Mouse (Mus musculus) left cerebral cortex, adult 8-10 months (tissue): ENCODE data around the gene Ints1. TPM values are rescaled to one million over a fixed set of nuclear protein-coding genes. Genes with fewer than 3 reads are reported as not detected.

Experiments
- DNase-seq, 2 experiments: peaks; one replicate each; pipeline ENCODE4 v3.0.0; 2022; ENCODE audit warnings: low spot score in 2 of 2
- total RNA-seq, 4 experiments: library from RNA; stranded (reverse); gene quantifications; 2 replicates each; pipeline ENCODE4 v1.2.4; 2022

Ints1 gene
- total RNA-seq, 4 experiments from 2014 or later = 97.1 to 104 (median 99.7) TPM

DNA sequence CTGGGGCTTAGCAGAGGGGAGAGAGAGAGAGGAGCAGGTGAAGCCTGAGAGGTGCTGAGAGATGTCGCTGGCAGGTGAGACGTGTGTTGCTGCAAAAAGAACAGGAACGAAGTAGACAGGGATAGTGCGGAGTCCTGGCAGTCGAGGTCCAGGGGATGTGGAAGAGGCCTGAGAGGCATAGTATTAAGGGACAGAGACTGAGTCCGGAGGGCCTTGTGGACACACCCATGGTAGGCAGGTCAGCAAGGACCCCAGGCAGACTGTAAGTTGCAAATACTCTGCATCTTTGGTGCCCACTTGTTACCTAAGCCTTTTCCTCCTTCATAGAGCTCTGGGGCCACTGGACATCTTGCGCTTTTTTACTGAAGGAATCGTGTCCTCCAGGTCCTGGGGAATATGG lies 25.8 kb upstream of the Ints1 start:
- DNase-seq = no peak

DNA sequence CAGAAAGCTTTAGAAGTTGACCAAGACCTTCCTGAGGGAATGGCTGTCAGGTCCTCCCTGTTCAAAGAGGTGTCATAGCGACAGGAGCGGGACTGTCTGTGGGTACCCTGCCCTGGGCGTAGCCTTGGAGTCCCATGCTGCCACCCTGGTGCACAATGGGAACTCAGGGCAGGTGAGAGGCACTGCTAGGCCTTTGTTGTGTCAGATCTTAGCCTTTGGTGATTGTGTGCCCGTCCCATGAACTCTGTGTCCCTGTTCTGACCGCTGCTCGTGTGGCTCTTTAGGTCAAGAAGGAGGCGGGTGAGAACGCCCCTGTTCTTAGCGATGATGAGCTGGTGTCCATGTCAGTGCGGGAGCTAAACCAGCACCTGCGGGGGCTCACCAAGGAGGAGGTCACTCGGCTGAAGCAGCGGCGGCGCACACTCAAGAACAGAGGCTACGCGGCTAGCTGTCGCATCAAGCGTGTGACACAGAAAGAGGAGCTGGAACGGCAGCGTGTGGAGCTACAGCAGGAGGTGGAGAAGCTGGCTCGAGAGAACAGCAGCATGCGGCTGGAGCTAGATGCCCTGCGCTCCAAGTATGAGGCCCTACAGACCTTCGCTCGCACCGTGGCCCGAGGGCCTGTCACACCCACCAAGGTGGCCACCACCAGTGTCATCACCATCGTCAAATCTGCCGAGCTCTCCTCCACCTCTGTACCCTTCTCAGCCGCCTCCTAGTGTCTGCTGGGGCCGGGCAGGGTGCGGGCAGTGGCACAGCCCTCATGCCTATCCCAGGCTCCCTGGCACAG lies 24.5 kb upstream of the Ints1 start:
- no peak for DNase-seq

DNA sequence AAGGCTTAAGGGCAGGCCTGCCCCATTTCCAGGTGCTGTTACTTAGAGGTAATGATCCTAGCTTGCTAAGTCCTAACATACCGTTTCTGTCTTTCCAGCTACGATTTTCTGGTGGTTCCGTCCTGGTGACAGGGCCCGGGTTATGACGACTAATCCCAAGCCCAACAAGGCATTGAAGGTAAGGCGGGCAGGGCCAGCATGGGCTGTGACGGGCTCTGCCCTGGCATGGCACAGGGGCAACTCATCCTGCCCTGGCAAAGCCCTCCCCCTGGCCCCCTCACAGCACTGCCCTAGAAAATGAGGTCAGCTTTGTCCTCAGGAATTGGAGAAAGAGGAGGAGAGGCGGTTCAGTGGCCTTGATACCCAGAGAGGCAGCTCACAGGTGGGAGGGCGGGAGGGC lies 23.6 kb upstream of the Ints1 start:
- no peak for DNase-seq

DNA sequence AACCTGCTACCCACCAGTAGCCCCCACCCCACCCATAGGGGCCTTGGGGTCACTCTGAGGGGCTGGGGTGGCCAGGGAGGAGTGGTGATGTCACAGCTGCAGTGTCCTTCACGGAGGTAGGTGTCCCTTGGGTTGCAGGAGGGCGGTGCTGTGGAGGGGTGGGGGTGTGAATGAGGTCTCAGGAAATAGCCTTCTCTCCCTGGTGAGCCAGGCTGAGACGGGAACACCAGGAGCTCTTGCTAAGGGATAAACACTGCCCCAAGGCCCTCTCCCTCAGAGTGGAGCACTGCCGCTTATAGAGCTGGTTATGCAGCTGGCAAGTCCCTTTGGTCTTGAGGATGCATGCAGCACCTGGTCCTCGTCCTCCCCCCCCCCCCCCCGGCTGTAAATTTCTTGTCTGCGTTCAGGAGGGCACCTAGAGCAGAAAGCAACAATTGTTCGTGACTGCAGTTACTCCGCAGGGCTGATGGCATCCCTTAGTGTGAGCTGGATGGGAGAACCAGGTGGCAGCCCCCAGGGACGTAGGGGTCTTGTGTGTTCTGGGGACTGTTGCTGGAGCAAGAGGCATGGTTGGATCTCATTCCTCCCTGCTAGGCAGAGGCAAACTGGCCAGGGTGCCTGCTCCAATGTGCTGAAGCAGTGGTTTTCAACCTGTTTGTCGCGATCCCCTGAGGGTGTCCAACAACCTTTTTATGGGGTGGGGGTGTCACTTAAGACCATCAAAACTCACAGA lies 22.9 kb upstream of the Ints1 start:
- DNase-seq = no peak

DNA sequence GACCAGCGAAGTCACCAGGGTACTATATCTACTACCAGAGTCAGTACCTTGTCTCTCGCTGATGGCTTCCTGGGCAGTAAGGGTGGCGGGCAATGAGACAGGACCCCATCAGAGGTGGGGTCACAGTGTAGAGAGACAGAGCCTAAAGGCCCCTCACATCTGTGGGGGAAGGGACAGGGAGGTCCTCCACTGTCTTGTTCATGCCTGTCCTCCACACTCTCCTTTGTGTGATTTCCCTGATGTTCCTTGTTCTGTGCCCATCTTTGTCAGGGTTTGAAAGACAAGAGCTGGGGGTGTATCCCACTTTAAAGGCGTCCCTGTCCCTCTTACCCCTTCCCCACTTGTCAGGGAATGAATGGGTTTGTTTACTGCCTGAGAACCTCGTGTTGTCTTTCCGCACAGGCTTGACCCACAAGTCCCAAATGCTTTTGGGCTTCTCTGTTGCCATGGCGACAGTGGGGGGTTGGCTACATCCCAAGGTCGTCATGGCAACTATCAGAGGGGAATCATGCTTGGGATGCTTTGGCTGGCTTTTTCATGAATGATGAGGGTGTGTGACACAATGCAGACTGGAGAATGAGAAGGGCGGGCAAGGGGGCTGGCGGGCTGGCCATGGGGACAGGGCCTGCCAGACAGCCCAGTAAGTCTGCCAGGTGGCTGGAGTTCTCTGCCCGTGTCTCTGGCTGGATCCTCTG lies 22.1 kb upstream of the Ints1 start:
- peak; percentile 65 to 78 for DNase-seq

DNA sequence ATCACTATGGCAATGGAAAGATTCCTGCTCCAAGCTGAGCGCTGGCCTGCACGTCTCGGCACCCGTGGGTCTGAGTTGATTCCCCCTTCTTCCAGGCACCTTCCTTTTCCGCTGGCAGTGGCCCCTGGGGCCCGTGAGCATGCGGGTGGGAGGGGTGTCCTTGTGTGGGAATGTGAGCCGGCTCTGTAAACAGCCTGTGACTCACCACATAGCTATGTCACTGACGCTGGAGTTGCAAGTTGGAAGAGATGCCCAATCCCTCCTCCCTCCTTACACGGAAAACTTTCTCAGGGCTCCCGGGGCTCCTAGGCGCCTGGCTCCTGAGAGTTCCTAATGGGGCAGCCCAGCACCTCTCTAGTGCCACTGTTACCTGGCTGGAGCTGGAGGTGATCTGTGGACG lies 21.4 kb upstream of the Ints1 start:
- DNase-seq = peak in 1 of 2 experiments; percentile 75

DNA sequence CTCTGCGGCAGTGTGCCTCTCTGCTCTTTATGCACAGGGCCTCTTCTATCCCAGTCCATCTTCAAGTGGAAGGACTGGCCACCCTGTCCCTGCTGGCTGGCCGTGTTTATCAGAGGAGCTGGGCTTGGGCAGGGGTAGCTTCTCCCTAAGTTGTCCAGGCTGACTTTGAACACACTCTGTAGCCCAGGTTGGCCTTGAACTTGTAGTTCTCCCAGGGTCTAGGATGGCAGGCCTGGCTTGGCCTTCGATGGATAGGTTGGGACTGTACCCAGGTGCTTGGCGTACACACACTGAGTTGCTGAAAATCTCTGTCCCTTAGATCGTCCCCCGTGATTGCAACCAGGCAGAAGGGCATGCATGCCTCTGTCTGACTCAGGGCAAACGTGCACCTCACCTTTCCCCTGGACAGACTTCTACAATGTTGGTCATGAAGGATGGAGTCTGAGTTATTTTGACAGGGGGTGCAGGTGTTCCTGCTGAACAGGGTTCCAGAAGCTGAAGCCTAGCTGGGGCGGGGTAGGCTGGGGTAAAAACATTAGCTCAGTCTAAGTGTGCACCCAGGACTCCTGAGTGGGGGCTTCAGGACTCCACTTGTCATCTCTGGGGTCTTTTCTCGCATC lies 20.6 kb upstream of the Ints1 start:
- DNase-seq = no peak

DNA sequence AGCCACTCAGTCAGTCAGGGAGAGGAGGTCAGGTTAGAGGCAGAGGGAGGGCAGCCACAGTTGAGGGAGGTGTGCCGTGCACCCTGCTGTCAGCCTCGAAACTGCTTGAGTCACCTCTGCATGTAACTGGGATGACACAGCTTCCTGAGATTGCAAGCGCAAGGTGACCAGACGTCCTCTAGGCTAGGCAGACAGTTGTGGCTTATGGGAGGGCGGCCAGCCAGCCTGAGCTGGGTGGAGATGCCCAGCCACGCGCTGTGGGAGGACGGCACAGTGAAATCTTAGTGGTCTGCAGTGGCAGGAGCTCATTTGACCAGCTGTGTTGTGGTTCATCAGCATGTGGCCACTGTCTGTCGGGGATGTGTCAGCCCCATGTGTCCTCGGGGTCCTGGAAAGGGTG lies 19.5 kb upstream of the Ints1 start:
- DNase-seq = no peak

DNA sequence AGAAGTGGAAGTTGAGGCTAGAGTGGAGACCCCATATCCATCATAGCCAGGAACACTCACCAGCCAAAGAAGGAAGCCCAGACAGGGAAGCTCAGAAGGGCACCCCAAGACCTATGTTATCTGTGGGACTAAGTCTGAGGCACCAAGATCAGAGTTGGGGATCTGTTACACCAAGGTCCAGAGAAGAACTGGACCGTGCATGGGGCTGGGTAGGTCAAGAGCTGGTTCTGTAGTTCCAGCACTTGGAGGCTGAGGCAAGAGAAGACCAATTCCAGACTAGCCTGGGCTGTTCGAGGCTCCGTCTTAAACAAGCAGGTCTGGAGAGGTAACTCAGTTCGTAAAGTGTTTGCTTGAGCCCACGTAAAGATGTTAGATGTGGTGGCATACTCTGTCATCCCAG lies 18.7 kb upstream of the Ints1 start:
- no peak for DNase-seq

DNA sequence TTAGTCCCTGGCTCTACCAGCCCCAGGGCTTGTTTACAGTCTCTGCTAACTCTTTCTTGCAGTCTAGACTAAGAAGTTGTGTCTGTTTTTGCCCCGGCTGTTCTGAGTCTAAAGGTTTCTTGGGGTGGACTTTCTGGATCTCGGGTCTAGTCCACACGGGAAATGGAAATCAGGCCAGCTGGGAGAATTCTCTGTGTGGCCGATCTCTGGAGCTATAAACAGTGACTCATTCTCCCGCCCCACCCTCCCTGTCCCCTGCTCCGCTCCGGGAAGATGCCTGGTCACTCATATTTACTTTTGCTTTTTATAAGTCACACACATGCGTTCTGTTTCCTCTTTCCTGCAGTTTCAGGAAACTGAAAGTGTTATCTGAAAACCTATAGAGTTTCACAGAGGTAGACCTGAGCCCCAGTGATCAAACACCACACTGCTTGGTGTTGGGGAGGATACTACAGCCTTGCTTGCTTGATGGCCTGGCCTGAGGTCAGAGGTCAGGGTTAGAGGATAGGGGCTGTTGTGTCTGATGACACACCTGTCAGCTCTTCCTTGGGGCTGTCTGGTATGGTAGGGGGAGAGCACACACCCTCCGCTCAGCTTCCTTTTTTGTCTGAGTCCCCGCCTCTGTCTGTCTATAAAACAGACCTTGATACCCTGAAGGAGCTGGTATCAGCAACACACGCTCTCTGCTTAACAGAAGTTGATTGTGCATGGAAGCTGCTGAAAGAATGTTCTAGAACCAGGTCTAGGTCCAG lies 18.0 kb upstream of the Ints1 start:
- no peak for DNase-seq

DNA sequence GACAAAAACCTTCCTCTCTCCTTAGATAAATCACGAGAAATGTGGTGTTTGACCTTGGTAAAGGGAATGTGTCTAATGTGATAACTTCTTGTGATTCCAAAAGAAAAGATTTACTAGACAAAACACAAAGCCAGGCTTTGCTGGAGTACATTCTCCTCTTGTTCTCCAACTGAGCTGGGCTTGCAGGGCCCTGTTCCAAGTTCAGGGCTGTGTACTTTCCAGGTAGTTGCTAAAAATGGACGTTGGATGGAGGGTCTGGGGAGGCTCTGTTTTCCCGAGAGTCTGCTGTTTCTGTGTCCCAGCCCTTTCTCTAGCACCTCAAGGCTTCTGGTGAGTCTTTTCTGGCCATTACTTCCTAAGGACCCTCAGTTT lies 17.5 kb upstream of the Ints1 start:
- no peak for DNase-seq

DNA sequence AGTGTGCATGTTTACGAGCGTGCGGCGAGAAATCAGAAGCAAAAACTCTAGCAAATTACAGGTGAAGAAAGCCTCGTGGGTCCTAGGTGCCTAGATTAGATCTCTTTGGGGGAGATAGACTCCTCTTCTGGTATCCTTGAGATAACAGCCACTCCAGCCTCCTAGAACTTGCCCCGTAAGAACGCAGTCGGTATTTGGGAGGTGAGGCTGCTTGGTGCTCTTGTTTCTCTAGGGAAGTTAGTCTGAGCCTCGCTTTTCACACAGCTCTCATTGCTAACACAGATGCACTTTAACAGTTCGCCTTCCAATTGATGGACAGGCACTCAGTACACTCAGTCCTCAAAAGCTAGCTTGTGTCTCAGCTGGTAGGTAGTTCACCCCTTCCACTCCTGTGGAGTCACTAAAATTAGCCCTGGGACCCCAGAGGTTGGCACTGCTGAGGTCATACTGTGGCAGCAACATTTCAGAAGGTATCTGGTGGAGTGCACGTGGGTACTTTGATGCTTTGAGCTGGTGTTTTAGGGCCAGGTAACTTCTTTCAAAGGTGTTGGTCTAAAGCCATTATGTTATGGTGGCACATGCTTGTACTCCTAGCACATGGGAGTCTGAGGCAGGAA lies 16.8 kb upstream of the Ints1 start:
- no peak for DNase-seq

DNA sequence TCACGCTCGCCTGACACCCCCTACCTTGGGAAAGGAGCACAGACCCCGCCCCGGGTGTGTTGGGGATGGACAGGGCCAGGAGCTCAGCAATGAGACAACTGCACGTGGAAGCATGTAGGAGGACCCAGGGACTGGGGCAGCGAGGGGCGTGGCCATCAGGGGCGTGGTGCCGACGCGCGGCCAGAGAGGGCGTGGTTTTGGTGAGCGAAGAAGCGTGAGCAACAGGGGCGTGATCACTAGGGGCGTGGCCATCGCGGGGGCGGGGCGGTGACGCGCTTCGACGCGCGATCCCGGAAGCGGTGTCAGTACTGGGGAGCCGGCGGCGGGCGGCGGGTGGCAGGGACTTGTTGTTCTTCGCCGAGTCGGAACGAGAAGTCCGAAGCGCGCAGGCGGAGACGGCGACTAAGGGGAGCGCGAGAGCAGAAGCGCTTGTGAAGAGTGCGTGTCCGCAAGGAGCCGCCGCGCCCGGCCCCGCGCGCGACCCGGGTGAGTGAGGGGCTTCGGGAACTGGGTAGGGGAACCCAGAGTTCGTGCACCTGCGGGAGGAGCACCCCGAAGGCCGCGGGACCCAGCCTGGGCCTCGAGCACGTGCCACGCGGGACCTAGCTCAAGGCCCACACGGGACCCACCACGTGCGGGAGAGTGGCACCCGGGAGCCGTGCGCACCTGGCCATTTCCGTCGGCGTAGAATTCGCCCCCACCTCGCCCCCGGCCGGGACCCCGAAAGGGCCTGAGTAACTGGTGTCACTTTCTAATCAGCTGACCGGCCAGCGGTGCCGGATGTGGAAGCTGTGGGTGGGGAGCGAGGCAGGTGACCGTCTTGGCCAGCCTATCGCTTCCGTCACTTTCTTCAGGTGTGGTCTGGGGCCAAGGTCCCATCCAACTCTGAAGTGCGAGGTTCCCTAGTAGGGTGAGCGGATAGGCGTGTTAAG lies 16.0 kb upstream of the Ints1 start, which contains the start of gene Mafk:
Gene Mafk (plus strand): TSS at position 287 of the 932 bp plus-strand sequence.
- peak; percentile 90 to 93 for DNase-seq

DNA sequence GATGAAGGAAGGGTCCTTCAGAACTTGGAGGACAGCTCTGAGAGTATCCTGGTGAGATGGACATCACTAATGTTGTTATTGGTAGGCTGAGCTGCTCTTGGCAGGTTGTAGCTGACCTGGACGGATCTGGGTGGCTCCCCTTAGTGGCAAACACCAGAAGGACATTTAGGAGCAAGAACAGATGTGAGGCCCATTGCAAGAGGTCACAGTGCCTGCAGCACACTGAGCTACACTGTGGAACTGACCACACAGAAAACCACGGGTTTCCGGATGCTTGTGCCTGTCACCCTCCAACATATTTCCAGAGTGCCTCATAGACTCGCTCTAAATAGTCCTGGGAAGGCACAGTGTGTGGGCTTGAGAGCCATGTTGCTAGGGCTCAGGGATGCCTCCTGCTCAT lies 14.0 kb upstream of the Ints1 start:
- no peak for DNase-seq

DNA sequence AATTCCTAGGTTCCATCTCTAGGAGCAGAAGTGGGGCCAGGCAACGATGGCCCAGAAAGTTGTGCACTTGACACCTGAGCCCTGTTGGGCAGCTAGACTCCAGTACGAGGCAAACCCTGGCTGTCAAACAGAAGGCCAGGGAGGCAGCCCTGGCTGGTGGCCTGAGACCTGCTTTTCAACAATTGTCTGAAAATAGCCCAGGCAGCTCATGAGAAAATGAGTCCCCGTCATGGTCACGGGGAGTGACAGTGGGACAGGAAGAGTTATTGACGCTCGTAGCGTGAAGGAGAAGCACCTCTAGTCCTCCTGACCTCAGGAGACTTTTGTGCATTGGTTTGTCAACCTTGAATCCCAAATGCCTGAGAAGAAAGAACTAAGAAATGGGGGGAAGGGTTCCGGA lies 5.9 kb upstream of the Ints1 start:
- no peak for DNase-seq

DNA sequence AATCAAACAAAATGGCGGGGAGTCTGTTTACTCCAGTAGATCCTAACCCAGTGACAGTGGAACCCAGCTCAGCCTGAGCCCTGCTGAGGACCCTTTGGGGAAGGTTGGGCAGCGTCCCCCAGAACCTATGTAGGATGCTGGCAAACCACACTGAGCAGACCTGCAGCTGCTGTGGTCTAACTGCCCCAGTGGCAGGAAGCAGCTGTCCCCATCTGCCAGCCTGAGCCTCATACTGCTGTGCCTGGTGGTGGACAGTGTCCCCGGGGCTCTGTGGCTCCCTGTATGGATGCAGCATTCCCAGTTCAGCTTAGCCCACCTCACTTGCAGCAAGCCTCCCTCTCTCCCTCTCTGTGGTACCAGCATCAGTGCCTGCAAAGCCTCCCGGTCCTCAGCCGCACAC lies 1.5 kb upstream of the Ints1 start:
- DNase-seq = no peak

DNA sequence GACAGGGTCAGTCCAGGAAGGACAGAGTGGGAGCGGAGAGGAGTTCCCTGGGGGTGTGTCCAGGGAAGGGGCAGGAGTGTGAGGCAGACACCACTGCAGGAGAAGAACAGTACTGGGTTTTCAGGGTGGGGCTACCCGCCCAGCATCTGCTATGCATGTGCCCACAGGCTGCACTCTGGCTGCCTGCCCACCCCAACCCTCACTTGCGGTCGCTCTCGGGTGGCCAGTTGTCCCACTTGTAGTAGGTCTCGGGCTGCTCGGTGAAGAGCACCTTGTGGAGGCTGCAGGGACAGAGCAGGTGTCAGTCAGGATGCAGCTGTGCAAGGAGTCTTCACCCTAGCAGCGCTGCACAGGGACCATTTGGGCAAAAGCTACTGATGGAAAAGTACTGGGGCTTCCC lies 7.3 kb downstream of the Ints1 start:
- DNase-seq = no peak

DNA sequence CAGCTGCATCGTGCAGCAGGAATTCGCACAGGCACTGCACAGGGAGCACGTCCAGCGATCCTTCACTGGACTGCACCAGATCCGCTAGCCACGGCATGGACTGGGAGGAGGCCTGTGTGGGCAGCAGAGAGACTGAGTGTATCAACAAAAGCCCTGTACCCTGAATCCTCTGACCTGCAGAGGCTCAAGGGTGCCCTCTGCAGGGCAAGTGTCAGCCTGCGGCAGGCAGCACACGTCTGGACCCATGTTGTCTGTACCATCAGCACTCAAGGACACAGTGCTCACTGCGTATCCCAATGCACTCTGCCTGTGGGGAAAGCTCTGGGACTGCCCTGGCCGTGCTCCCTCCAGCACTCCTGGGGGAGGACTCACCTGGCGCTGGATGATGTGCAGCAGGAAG lies 11.2 kb downstream of the Ints1 start:
- DNase-seq = no peak

DNA sequence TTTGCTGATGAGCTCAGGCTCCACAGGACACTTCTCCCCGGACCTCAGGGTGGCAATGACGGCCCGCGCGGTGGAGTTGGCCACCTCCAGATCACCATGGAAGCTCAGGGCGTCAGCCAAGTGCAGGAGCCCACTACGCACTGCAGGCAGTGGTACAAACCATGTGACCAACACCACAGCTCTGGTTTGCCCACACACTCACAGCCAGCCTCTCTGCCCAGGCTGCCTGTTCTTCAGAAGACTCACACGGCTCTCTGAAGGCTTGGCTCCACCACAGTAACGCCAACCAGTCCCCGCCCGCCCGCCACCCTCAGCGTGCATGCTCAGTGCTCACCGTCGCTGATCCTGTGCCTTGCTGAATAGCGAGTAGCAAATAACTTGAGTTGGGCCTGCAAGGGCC lies 17.4 kb downstream of the Ints1 start:
- peak in 1 of 2 experiments; percentile 86 for DNase-seq

DNA sequence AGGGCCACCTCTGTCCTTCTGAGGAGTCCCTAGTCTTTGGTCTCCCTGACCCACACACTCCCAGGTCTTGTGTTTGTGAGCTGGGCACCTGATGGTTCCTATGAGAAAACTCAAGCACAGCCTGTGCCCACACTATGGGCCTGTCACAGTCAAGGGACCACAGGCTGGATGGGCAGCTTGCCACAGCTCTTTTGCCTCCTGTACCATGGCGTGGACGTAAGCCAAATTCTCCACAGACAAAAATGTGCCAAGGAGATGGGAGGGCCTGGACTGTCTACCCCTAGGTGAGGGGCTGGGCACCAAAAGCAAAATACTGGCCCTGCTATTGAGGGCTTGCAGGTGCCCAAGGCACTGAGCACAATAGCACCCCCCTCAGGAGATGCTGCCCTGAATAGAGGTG lies 18.9 kb downstream of the Ints1 start:
- no peak for DNase-seq
